ENCODE assay signal across 10 mouse cellular contexts in the genomic region with DNA sequence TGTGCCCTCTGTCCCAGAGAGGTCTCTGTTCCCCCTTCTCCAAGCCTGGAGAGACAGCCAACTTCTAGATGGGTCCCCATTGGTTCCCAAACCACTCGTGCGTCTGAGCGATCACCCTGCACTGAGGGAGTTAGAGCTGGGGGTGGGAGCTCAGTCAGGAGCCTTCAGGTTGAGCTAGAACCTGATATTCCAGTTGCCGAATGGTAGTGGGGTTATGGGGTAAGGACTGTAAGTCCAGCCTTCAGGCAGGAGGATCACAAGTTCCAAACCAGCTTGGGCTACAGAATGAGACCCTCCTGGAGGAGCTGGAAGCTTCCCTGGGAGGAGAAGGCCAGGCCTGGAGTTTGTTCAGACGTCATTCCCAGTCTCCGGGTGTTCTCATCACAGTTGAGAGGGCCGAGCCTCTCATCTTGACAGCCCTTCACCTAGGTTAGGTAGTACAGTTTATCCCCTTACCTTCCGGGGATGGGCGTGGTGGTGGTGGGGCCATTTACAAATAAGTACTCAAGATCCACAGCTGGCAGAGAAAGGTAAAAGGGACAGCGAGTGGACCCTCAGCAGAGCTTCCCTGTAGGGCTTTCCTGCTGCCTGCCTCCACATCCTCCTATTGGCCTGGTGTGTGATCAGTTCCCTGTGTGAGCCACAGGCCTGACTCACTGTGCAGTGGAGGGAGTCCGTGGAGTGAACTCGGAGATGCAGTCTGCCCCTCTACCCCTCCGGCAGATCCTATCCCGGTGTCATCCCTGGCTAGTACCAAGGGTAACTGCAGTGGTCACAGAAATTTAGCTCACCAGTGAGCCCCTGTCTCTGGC. TPM values are rescaled to one million over a fixed set of nuclear protein-coding genes. Genes with fewer than 3 reads are reported as not detected.
DNase-seq lines count a peak whose midpoint lies in the region; ATAC-seq and TF ChIP-seq lines count a peak whose summit lies in the region.
"Had no signal": no experiment of that assay in that cellular context is flagged by ENCODE, and none has a peak within 500 bp of the region (broad histone marks: within the 10 kb centered on the region; RNA-seq: fewer than 3 reads in every experiment).

No protein-coding gene starts in this region.

- no peak for DNase-seq in lung, embryonic 14.5 days
- DNase-seq in lung, postnatal 4 days, result no peak
- no peak for DNase-seq in heart, postnatal 0 days (ENCODE audit: low spot score)
- no peak for DNase-seq in ovary, postnatal 14 days (ENCODE audit: low spot score)
- no peak for DNase-seq in cerebellum, adult 11 months
- DNase-seq: thymus, postnatal 36 days had no signal

- no peak overlapping the region for H3K4me2 ChIP-seq in forebrain, embryonic 16.5 days (ENCODE audit: low read length)
- H3K4me2 ChIP-seq in forebrain, embryonic 15.5 days (replicated peaks), result no peak overlapping the region
- no peak overlapping the region for H3K4me2 ChIP-seq in lung, embryonic 14.5 days
- H3K4me2 ChIP-seq in heart, postnatal 0 days (ENCODE audit: low read depth, low read length), result no peak overlapping the region
- H3K4me2 ChIP-seq in neural tube, embryonic 15.5 days, result no peak overlapping the region

- H3K4me3 ChIP-seq in forebrain, embryonic 16.5 days (replicated peaks; ENCODE audit: low read length), result no peak overlapping the region
- H3K4me3 ChIP-seq in forebrain, embryonic 15.5 days, result no peak overlapping the region
- H3K4me3 ChIP-seq in lung, embryonic 14.5 days (ENCODE audit: low read depth, low read length), result no peak overlapping the region
- no peak overlapping the region for H3K4me3 ChIP-seq in heart, postnatal 0 days (ENCODE audit: low read depth, low read length)
- H3K4me3 ChIP-seq in neural tube, embryonic 15.5 days (replicated peaks), result no peak overlapping the region

- no peaks in the 10 kb centered on the region for H3K27me3 ChIP-seq in forebrain, embryonic 16.5 days (replicated peaks; ENCODE audit: control insufficient read depth, insufficient read depth, low read length)
- H3K27me3 ChIP-seq in forebrain, embryonic 15.5 days, result no peaks in the 10 kb centered on the region
- no peaks in the 10 kb centered on the region for H3K27me3 ChIP-seq in lung, embryonic 14.5 days (ENCODE audit: insufficient read depth, low read length)
- H3K27me3 ChIP-seq in heart, postnatal 0 days (ENCODE audit: control insufficient read depth, insufficient read depth, low read length), result no peaks in the 10 kb centered on the region
- H3K27me3 ChIP-seq in neural tube, embryonic 15.5 days (replicated peaks), result no peaks in the 10 kb centered on the region

- TF ChIP-seq EP300 in heart, postnatal 0 days (IDR thresholded peaks at IDR 0.05; ENCODE audit: low read depth), result no peak

- H3K4me1 ChIP-seq in forebrain, embryonic 16.5 days (replicated peaks; ENCODE audit: control insufficient read depth, insufficient read depth, low read length), result peaks cover 14% of the 10 kb centered on the region
- peaks cover 22% of the 10 kb centered on the region for H3K4me1 ChIP-seq in forebrain, embryonic 15.5 days
- H3K4me1 ChIP-seq in lung, embryonic 14.5 days (ENCODE audit: insufficient read depth), result peaks cover 26% of the 10 kb centered on the region
- H3K4me1 ChIP-seq in heart, postnatal 0 days (ENCODE audit: control insufficient read depth, insufficient read depth), result peaks cover 27% of the 10 kb centered on the region
- H3K4me1 ChIP-seq in neural tube, embryonic 15.5 days, result peaks cover 42% of the 10 kb centered on the region

- 80% methylated on average over 14 of the region's 14 CpGs for WGBS in forebrain, embryonic 16.5 days
- WGBS in forebrain, embryonic 15.5 days, result 83% methylated on average over 14 of the region's 14 CpGs
- WGBS in lung, embryonic 14.5 days, result 73% methylated on average over 14 of the region's 14 CpGs
- WGBS in heart, postnatal 0 days, result 82% methylated on average over 14 of the region's 14 CpGs
- WGBS in neural tube, embryonic 15.5 days, result 90% methylated on average over 14 of the region's 14 CpGs

- no peaks in the 10 kb centered on the region for H3K9me3 ChIP-seq in forebrain, embryonic 16.5 days (ENCODE audit: control insufficient read depth, low read length)
- no peaks in the 10 kb centered on the region for H3K9me3 ChIP-seq in forebrain, embryonic 15.5 days
- no peaks in the 10 kb centered on the region for H3K9me3 ChIP-seq in lung, embryonic 14.5 days (ENCODE audit: low read depth, low read length)
- no peaks in the 10 kb centered on the region for H3K9me3 ChIP-seq in heart, postnatal 0 days (replicated peaks; ENCODE audit: control insufficient read depth, low read length)
- H3K9me3 ChIP-seq in neural tube, embryonic 15.5 days (replicated peaks), result no peaks in the 10 kb centered on the region

- ATAC-seq in forebrain, embryonic 16.5 days, result no peak
- ATAC-seq in forebrain, embryonic 15.5 days (replicated peaks), result no peak
- peak; percentile 1; the same call in 1 of the 2 replicates for ATAC-seq in lung, embryonic 14.5 days (ENCODE audit: insufficient read depth)
- no peak for ATAC-seq in heart, postnatal 0 days (ENCODE audit: insufficient read depth, low read depth)
- ATAC-seq in neural tube, embryonic 15.5 days (ENCODE audit: low FRiP score), result no peak

- TF ChIP-seq CTCF in lung, embryonic 14.5 days (IDR thresholded peaks at IDR 0.05; ENCODE audit: low read depth), result no peak
- no peak for TF ChIP-seq CTCF in heart, postnatal 0 days (IDR thresholded peaks at IDR 0.05; ENCODE audit: low read depth)

- H3K27ac ChIP-seq in forebrain, embryonic 16.5 days (ENCODE audit: low read length), result peak overlapping the region; percentile 1; the same call in 1 of the 2 replicates
- H3K27ac ChIP-seq in forebrain, embryonic 15.5 days (replicated peaks), result no peak overlapping the region
- peak overlapping the region; percentile 89 for H3K27ac ChIP-seq in lung, embryonic 14.5 days (ENCODE audit: low read depth)
- peak overlapping the region; percentile 90 for H3K27ac ChIP-seq in heart, postnatal 0 days (ENCODE audit: low read depth)
- H3K27ac ChIP-seq in neural tube, embryonic 15.5 days (replicated peaks), result peak overlapping the region; percentile 94
- H3K27ac ChIP-seq: macrophage had no signal

- no peak overlapping the region for H3K9ac ChIP-seq in forebrain, embryonic 16.5 days (replicated peaks; ENCODE audit: low read depth, low read length)
- no peak overlapping the region for H3K9ac ChIP-seq in forebrain, embryonic 15.5 days (replicated peaks)
- H3K9ac ChIP-seq in lung, embryonic 14.5 days, result peak overlapping the region; percentile 35; the same call in 1 of the 2 replicates
- H3K9ac ChIP-seq in heart, postnatal 0 days (replicated peaks; ENCODE audit: low read depth, low read length), result no peak overlapping the region; the same call in 1 of the 2 replicates
- H3K9ac ChIP-seq in neural tube, embryonic 15.5 days (replicated peaks), result no peak overlapping the region

- peaks cover 5% of the 10 kb centered on the region for H3K36me3 ChIP-seq in forebrain, embryonic 16.5 days (ENCODE audit: control insufficient read depth, insufficient read depth)
- H3K36me3 ChIP-seq in forebrain, embryonic 15.5 days, result 0 out of 2 replicates have a peak, but pooled peaks cover 8% of the 10 kb centered on the region
- 0 out of 2 replicates have a peak, but pooled peaks cover 11% of the 10 kb centered on the region for H3K36me3 ChIP-seq in lung, embryonic 14.5 days (ENCODE audit: insufficient read depth)
- 0 out of 2 replicates have a peak, but pooled peaks cover 12% of the 10 kb centered on the region for H3K36me3 ChIP-seq in heart, postnatal 0 days (replicated peaks; ENCODE audit: control insufficient read depth, insufficient read depth, low read length)
- H3K36me3 ChIP-seq in neural tube, embryonic 15.5 days, result peaks cover 18% of the 10 kb centered on the region

RNA-seq across cellular contexts. Expression of gene Hexim2, which starts 7.9 kb away (rescaled TPM):
- polyA plus RNA-seq in forebrain, embryonic 16.5 days (2015; fragmentation: Nextera tagmentation; extraction: Ambion mirVana), result 19.9 and 25.9 TPM in 2 replicates
- 20.8 and 23.8 TPM in 2 replicates for polyA plus RNA-seq in forebrain, embryonic 15.5 days (2015; fragmentation: Nextera tagmentation; extraction: Ambion mirVana)
- 9.3 and 9.5 TPM in 2 replicates for polyA plus RNA-seq in lung, embryonic 14.5 days (2014; fragmentation: Nextera tagmentation; extraction: Ambion mirVana)
- 1.6 and 1.7 TPM in 2 replicates for total RNA-seq in heart, postnatal 0 days (2014; rRNA removed; ENCODE audit: low replicate concordance)
- polyA plus RNA-seq in heart, postnatal 0 days (2015; fragmentation: Nextera tagmentation; extraction: Ambion mirVana), result 4.2 and 4.9 TPM in 2 replicates
- 28.4 and 29.0 TPM in 2 replicates for polyA plus RNA-seq in neural tube, embryonic 15.5 days (2015; fragmentation: Nextera tagmentation; extraction: Ambion mirVana)

RNA-seq across cellular contexts. Expression of gene Hexim1, which starts 24.1 kb away (rescaled TPM):
- polyA plus RNA-seq in forebrain, embryonic 16.5 days (2015; fragmentation: Nextera tagmentation; extraction: Ambion mirVana), result 3.5 and 4.1 TPM in 2 replicates
- polyA plus RNA-seq in forebrain, embryonic 15.5 days (2015; fragmentation: Nextera tagmentation; extraction: Ambion mirVana), result 3.4 and 3.8 TPM in 2 replicates
- 5.3 and 5.8 TPM in 2 replicates for polyA plus RNA-seq in lung, embryonic 14.5 days (2014; fragmentation: Nextera tagmentation; extraction: Ambion mirVana)
- total RNA-seq in heart, postnatal 0 days (2014; rRNA removed; ENCODE audit: low replicate concordance), result 9.0 and 11.0 TPM in 2 replicates
- polyA plus RNA-seq in heart, postnatal 0 days (2015; fragmentation: Nextera tagmentation; extraction: Ambion mirVana), result 3.2 and 3.3 TPM in 2 replicates
- polyA plus RNA-seq in neural tube, embryonic 15.5 days (2015; fragmentation: Nextera tagmentation; extraction: Ambion mirVana), result 4.3 and 4.5 TPM in 2 replicates

RNA-seq across cellular contexts. Expression of gene Fmnl1, which starts 30.8 kb away (rescaled TPM):
- 2.7 and 6.7 TPM in 2 replicates for polyA plus RNA-seq in forebrain, embryonic 16.5 days (2015; fragmentation: Nextera tagmentation; extraction: Ambion mirVana)
- 1.7 and 3.1 TPM in 2 replicates for polyA plus RNA-seq in forebrain, embryonic 15.5 days (2015; fragmentation: Nextera tagmentation; extraction: Ambion mirVana)
- 2.5 and 2.8 TPM in 2 replicates for polyA plus RNA-seq in lung, embryonic 14.5 days (2014; fragmentation: Nextera tagmentation; extraction: Ambion mirVana)
- total RNA-seq in heart, postnatal 0 days (2014; rRNA removed; ENCODE audit: low replicate concordance), result 2.2 and 3.4 TPM in 2 replicates
- polyA plus RNA-seq in heart, postnatal 0 days (2015; fragmentation: Nextera tagmentation; extraction: Ambion mirVana), result 0.91 and 1.1 TPM in 2 replicates
- 8.6 and 10.8 TPM in 2 replicates for polyA plus RNA-seq in neural tube, embryonic 15.5 days (2015; fragmentation: Nextera tagmentation; extraction: Ambion mirVana)

RNA-seq across cellular contexts. Expression of gene Acbd4, which starts 38.7 kb away (rescaled TPM):
- 17.0 and 17.8 TPM in 2 replicates for polyA plus RNA-seq in forebrain, embryonic 16.5 days (2015; fragmentation: Nextera tagmentation; extraction: Ambion mirVana)
- polyA plus RNA-seq in forebrain, embryonic 15.5 days (2015; fragmentation: Nextera tagmentation; extraction: Ambion mirVana), result 14.6 and 14.8 TPM in 2 replicates
- 11.0 and 14.4 TPM in 2 replicates for polyA plus RNA-seq in lung, embryonic 14.5 days (2014; fragmentation: Nextera tagmentation; extraction: Ambion mirVana)
- total RNA-seq in heart, postnatal 0 days (2014; rRNA removed; ENCODE audit: low replicate concordance), result 16.3 and 20.0 TPM in 2 replicates
- 21.6 and 22.2 TPM in 2 replicates for polyA plus RNA-seq in heart, postnatal 0 days (2015; fragmentation: Nextera tagmentation; extraction: Ambion mirVana)
- polyA plus RNA-seq in neural tube, embryonic 15.5 days (2015; fragmentation: Nextera tagmentation; extraction: Ambion mirVana), result 9.3 and 10.4 TPM in 2 replicates

RNA-seq across cellular contexts. Expression of gene Plcd3, which starts 38.7 kb away (rescaled TPM):
- 2.5 and 2.6 TPM in 2 replicates for polyA plus RNA-seq in forebrain, embryonic 16.5 days (2015; fragmentation: Nextera tagmentation; extraction: Ambion mirVana)
- 1.9 and 2.3 TPM in 2 replicates for polyA plus RNA-seq in forebrain, embryonic 15.5 days (2015; fragmentation: Nextera tagmentation; extraction: Ambion mirVana)
- polyA plus RNA-seq in lung, embryonic 14.5 days (2014; fragmentation: Nextera tagmentation; extraction: Ambion mirVana), result 1.0 and 2.5 TPM in 2 replicates
- total RNA-seq in heart, postnatal 0 days (2014; rRNA removed; ENCODE audit: low replicate concordance), result 27.0 and 38.9 TPM in 2 replicates
- polyA plus RNA-seq in heart, postnatal 0 days (2015; fragmentation: Nextera tagmentation; extraction: Ambion mirVana), result 14.5 and 16.3 TPM in 2 replicates
- polyA plus RNA-seq in neural tube, embryonic 15.5 days (2015; fragmentation: Nextera tagmentation; extraction: Ambion mirVana), result 3.2 and 3.4 TPM in 2 replicates
- polyA plus RNA-seq: macrophage had no signal
